In the genomic region with DNA sequence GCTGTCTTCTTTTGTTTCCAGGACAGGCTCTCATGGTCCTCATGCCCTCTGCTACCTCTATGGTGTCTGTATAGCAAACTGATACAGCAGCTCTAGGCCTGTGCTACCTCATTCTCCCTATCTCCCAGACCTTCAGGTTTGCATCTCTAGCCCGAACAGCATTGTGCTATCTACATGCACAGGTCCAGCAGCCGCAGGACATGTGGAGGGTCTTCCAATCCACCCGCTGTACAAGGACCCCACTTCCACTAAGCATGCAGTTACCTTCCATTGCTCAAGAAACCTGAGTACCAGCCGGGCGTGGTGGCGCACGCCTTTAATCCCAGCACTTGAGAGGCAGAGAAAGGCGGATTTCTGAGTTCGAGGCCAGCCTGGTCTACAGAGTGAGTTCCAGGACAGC, we compare ENCODE assay signal across 22 mouse cellular contexts. TPM values are rescaled to one million over a fixed set of nuclear protein-coding genes. Genes with fewer than 3 reads are reported as not detected.
DNase-seq lines count a peak whose midpoint lies in the region; ATAC-seq and TF ChIP-seq lines count a peak whose summit lies in the region.
"Had no signal": no experiment of that assay in that cellular context is flagged by ENCODE, and none has a peak within 500 bp of the region (broad histone marks: within the 10 kb centered on the region; RNA-seq: fewer than 3 reads in every experiment).

No protein-coding gene starts in this region.

- intact Hi-C loops in heart, adult 2 months (cut with DNase I), result no loop called here

- no peaks in the 10 kb centered on the region for H3K36me3 ChIP-seq in heart, adult 2 months (ENCODE audit: control insufficient read depth, insufficient read depth, low read length)
- H3K36me3 ChIP-seq in liver, embryonic 13.5 days, result peaks cover 39% of the 10 kb centered on the region
- H3K36me3 ChIP-seq in liver, embryonic 11.5 days (ENCODE audit: control insufficient read depth, insufficient read depth, low read length), result peaks cover 30% of the 10 kb centered on the region
- peaks cover 15% of the 10 kb centered on the region for H3K36me3 ChIP-seq in stomach, postnatal 0 days (ENCODE audit: control insufficient read depth, insufficient read depth, low read length)

- H3K4me2 ChIP-seq in liver, embryonic 13.5 days, result no peak overlapping the region
- H3K4me2 ChIP-seq in liver, embryonic 11.5 days, result no peak overlapping the region
- H3K4me2 ChIP-seq in stomach, postnatal 0 days (replicated peaks; ENCODE audit: low read depth), result no peak overlapping the region
- H3K4me2 ChIP-seq: forebrain, embryonic 13.5 days; heart, embryonic 11.5 days; hindbrain, embryonic 12.5 days; hindbrain, embryonic 15.5 days had no signal

- no peak for TF ChIP-seq CTCF in heart, adult 2 months (IDR thresholded peaks at IDR 0.05)
- no peak for TF ChIP-seq CTCF in stomach, postnatal 0 days (IDR thresholded peaks at IDR 0.05; ENCODE audit: low read depth)

- no peak for ATAC-seq in liver, embryonic 13.5 days (ENCODE audit: low read depth)
- no peak for ATAC-seq in liver, embryonic 11.5 days (replicated peaks; ENCODE audit: low FRiP score)
- ATAC-seq in stomach, postnatal 0 days (ENCODE audit: low FRiP score, low TSS enrichment), result no peak
- ATAC-seq: activated CD4-positive, CD25-positive, alpha-beta regulatory T cell, adult 4 months; forebrain, embryonic 13.5 days; forebrain, embryonic 16.5 days; intestine, postnatal 0 days had no signal

- TF ChIP-seq EP300 in heart, adult 2 months (IDR thresholded peaks at IDR 0.05; ENCODE audit: insufficient read depth, low read depth, low read length), result no peak
- TF ChIP-seq EP300 in stomach, postnatal 0 days (optimal IDR thresholded peaks at IDR 0.05), result no peak

- peaks cover 3% of the 10 kb centered on the region for H3K4me1 ChIP-seq in heart, adult 2 months (ENCODE audit: control insufficient read depth, insufficient read depth, low read length)
- peaks cover 72% of the 10 kb centered on the region for H3K4me1 ChIP-seq in liver, embryonic 13.5 days (replicated peaks)
- H3K4me1 ChIP-seq in liver, embryonic 11.5 days (replicated peaks; ENCODE audit: control insufficient read depth, insufficient read depth, low read length), result peaks cover 23% of the 10 kb centered on the region
- no peaks in the 10 kb centered on the region for H3K4me1 ChIP-seq in stomach, postnatal 0 days (replicated peaks; ENCODE audit: control insufficient read depth, insufficient read depth)

- WGBS in heart, adult 2 months, result 90% methylated on average over 9 of the region's 9 CpGs
- 78% methylated on average over 9 of the region's 9 CpGs for WGBS in liver, embryonic 13.5 days (ENCODE audit: insufficient replicate concordance)
- 86% methylated on average over 9 of the region's 9 CpGs for WGBS in liver, embryonic 11.5 days
- 93% methylated on average over 9 of the region's 9 CpGs for WGBS in stomach, postnatal 0 days

- DNase-seq in cerebellum, adult 11-12 months, result peak; percentile 27
- no peak for DNase-seq in cerebellum, postnatal 36 days
- DNase-seq in heart, adult 11 months, result peak; percentile 89
- DNase-seq in heart, adult 2 months, result no peak
- no peak for DNase-seq in liver, embryonic 13.5 days
- DNase-seq in liver, embryonic 11.5 days (ENCODE audit: low spot score), result no peak
- no peak for DNase-seq in stomach, postnatal 0 days (ENCODE audit: low spot score)
- DNase-seq: adrenal gland, postnatal 25 days; B cell, adult 2 months had no signal

- no peaks in the 10 kb centered on the region for H3K27me3 ChIP-seq in heart, adult 2 months (ENCODE audit: control insufficient read depth, insufficient read depth, low read length)
- H3K27me3 ChIP-seq in liver, embryonic 13.5 days, result no peaks in the 10 kb centered on the region
- H3K27me3 ChIP-seq in liver, embryonic 11.5 days (replicated peaks; ENCODE audit: control insufficient read depth, insufficient read depth, low read length), result no peaks in the 10 kb centered on the region
- no peaks in the 10 kb centered on the region for H3K27me3 ChIP-seq in stomach, postnatal 0 days (ENCODE audit: control insufficient read depth, insufficient read depth, low read length)
- H3K27me3 ChIP-seq: forebrain, embryonic 13.5 days; hindbrain, embryonic 12.5 days; hindbrain, embryonic 15.5 days had no signal

- no peaks in the 10 kb centered on the region for H3K9me3 ChIP-seq in liver, embryonic 13.5 days (replicated peaks)
- no peaks in the 10 kb centered on the region for H3K9me3 ChIP-seq in liver, embryonic 11.5 days (ENCODE audit: control insufficient read depth, low read length)
- no peaks in the 10 kb centered on the region for H3K9me3 ChIP-seq in stomach, postnatal 0 days (ENCODE audit: control insufficient read depth, low read length)
- H3K9me3 ChIP-seq: forebrain, embryonic 10.5 days; forebrain, embryonic 13.5 days; hindbrain, embryonic 12.5 days; hindbrain, embryonic 15.5 days had no signal

- no peak overlapping the region for H3K27ac ChIP-seq in heart, adult 2 months
- peak overlapping the region; percentile 39; the same call in 1 of the 2 replicates for H3K27ac ChIP-seq in liver, embryonic 13.5 days
- no peak overlapping the region for H3K27ac ChIP-seq in liver, embryonic 11.5 days (ENCODE audit: low read depth, low read length)
- H3K27ac ChIP-seq in stomach, postnatal 0 days (replicated peaks), result 0 out of 2 replicates have a peak overlapping the region, but pooled peaks have one; percentile 18
- H3K27ac ChIP-seq: forebrain, embryonic 10.5 days; forebrain, embryonic 13.5 days; hindbrain, embryonic 12.5 days; hindbrain, embryonic 15.5 days had no signal

- H3K79me2 ChIP-seq in heart, adult 2 months (replicated peaks; ENCODE audit: control insufficient read depth, insufficient read depth, low read length), result no peaks in the 10 kb centered on the region

- no peak overlapping the region for H3K9ac ChIP-seq in heart, adult 2 months (ENCODE audit: low read depth, low read length)
- H3K9ac ChIP-seq in liver, embryonic 13.5 days, result no peak overlapping the region
- no peak overlapping the region for H3K9ac ChIP-seq in liver, embryonic 11.5 days (ENCODE audit: low read depth, low read length)
- H3K9ac ChIP-seq in stomach, postnatal 0 days (ENCODE audit: low read length), result no peak overlapping the region
- H3K9ac ChIP-seq: forebrain, embryonic 13.5 days; hindbrain, embryonic 12.5 days; hindbrain, embryonic 15.5 days had no signal

- no peak overlapping the region for H3K4me3 ChIP-seq in heart, adult 2 months
- H3K4me3 ChIP-seq in liver, embryonic 13.5 days (replicated peaks), result no peak overlapping the region
- no peak overlapping the region for H3K4me3 ChIP-seq in liver, embryonic 11.5 days (ENCODE audit: low read depth, low read length)
- no peak overlapping the region for H3K4me3 ChIP-seq in stomach, postnatal 0 days (ENCODE audit: low read depth, low read length)
- H3K4me3 ChIP-seq: forebrain, embryonic 10.5 days; forebrain, embryonic 13.5 days; hindbrain, embryonic 12.5 days; hindbrain, embryonic 15.5 days had no signal

- no peak for TF ChIP-seq POLR2A in heart, adult 2 months (IDR thresholded peaks at IDR 0.05; ENCODE audit: insufficient read depth, low read depth, low read length)

RNA-seq across cellular contexts. Expression of a gene that starts 4.6 kb away (rescaled TPM):
- 100 to 1,000 TPM; 651 to 766 TPM for total RNA-seq in heart, adult 2 months (2021)
- 411 and 490 TPM in 2 replicates for polyA plus RNA-seq in heart, adult 2 months (2012; rRNA removed)
- polyA plus RNA-seq in liver, embryonic 13.5 days (2015; fragmentation: Nextera tagmentation; extraction: Ambion mirVana), result 97.7 and 101 TPM in 2 replicates
- 106 and 117 TPM in 2 replicates for polyA plus RNA-seq in liver, embryonic 11.5 days (2014; fragmentation: Nextera tagmentation; extraction: Ambion mirVana)
- 537 and 559 TPM in 2 replicates for polyA plus RNA-seq in stomach, postnatal 0 days (2015; fragmentation: Nextera tagmentation; extraction: Ambion mirVana)

RNA-seq across cellular contexts. Expression of a gene that starts 5.0 kb away (rescaled TPM):
- total RNA-seq in heart, adult 2 months (2021), result 10 to 100 TPM; 32.0 to 38.5 TPM
- 67.9 and 71.5 TPM in 2 replicates for polyA plus RNA-seq in heart, adult 2 months (2012; rRNA removed)
- 103 and 106 TPM in 2 replicates for polyA plus RNA-seq in liver, embryonic 13.5 days (2015; fragmentation: Nextera tagmentation; extraction: Ambion mirVana)
- polyA plus RNA-seq in liver, embryonic 11.5 days (2014; fragmentation: Nextera tagmentation; extraction: Ambion mirVana), result 167 and 169 TPM in 2 replicates
- polyA plus RNA-seq in stomach, postnatal 0 days (2015; fragmentation: Nextera tagmentation; extraction: Ambion mirVana), result 75.8 and 85.9 TPM in 2 replicates

RNA-seq across cellular contexts. Expression of a gene that starts 7.1 kb away (rescaled TPM):
- 100 to 1,000 TPM; 156 to 180 TPM for total RNA-seq in heart, adult 2 months (2021)
- polyA plus RNA-seq in heart, adult 2 months (2012; rRNA removed), result 135 and 152 TPM in 2 replicates
- 4.4 and 4.8 TPM in 2 replicates for polyA plus RNA-seq in liver, embryonic 13.5 days (2015; fragmentation: Nextera tagmentation; extraction: Ambion mirVana)
- polyA plus RNA-seq in liver, embryonic 11.5 days (2014; fragmentation: Nextera tagmentation; extraction: Ambion mirVana), result 4.1 and 5.9 TPM in 2 replicates
- polyA plus RNA-seq in stomach, postnatal 0 days (2015; fragmentation: Nextera tagmentation; extraction: Ambion mirVana), result 20.4 and 20.8 TPM in 2 replicates

RNA-seq across cellular contexts. Expression of a gene that starts 10.6 kb away (rescaled TPM):
- total RNA-seq in heart, adult 2 months (2021), result not detected
- 0.23 and 0.64 TPM in 2 replicates for polyA plus RNA-seq in heart, adult 2 months (2012; rRNA removed)
- polyA plus RNA-seq in liver, embryonic 13.5 days (2015; fragmentation: Nextera tagmentation; extraction: Ambion mirVana), result 0.51 and 0.73 TPM in 2 replicates
- polyA plus RNA-seq in liver, embryonic 11.5 days (2014; fragmentation: Nextera tagmentation; extraction: Ambion mirVana), result 0.49 and 0.91 TPM in 2 replicates
- 3.7 and 4.5 TPM in 2 replicates for polyA plus RNA-seq in stomach, postnatal 0 days (2015; fragmentation: Nextera tagmentation; extraction: Ambion mirVana)
- total RNA-seq: adrenal gland, postnatal 25 days; gastrocnemius, adult 18-20 months; gastrocnemius, postnatal 14 days; heart, adult 8-10 months; heart, postnatal 25 days; hematopoietic stem cell, adult 5-6 weeks had no signal
- polyA plus RNA-seq: activated CD4-positive, CD25-positive, alpha-beta regulatory T cell, adult 4 months; forebrain, embryonic 13.5 days; hindbrain, embryonic 12.5 days had no signal

RNA-seq across cellular contexts. Expression of a gene that starts 19.8 kb away (rescaled TPM):
- total RNA-seq in heart, adult 2 months (2021), result not detected
- polyA plus RNA-seq in heart, adult 2 months (2012; rRNA removed), result 0.21 TPM in 1 of 2 replicates, not detected in the other
- polyA plus RNA-seq in liver, embryonic 13.5 days (2015; fragmentation: Nextera tagmentation; extraction: Ambion mirVana), result 0.06 TPM in 1 of 2 replicates, not detected in the other
- 0.18 and 0.38 TPM in 2 replicates for polyA plus RNA-seq in liver, embryonic 11.5 days (2014; fragmentation: Nextera tagmentation; extraction: Ambion mirVana)
- polyA plus RNA-seq in stomach, postnatal 0 days (2015; fragmentation: Nextera tagmentation; extraction: Ambion mirVana), result 0.75 and 0.98 TPM in 2 replicates
- total RNA-seq: gastrocnemius, adult 18-20 months; gastrocnemius, postnatal 14 days; heart, adult 8-10 months; hematopoietic stem cell, adult 5-6 weeks had no signal
- polyA plus RNA-seq: activated CD4-positive, CD25-positive, alpha-beta regulatory T cell, adult 4 months; forebrain, embryonic 13.5 days had no signal

Comparison
In these comparisons a context has a peak if more than half of its experiments do, and no peak if none do; other contexts are left out.
1. DNase-seq: peak in cerebellum, adult 11-12 months (single experiment) and heart, adult 11 months (single experiment); none in cerebellum, postnatal 36 days (0 of 2), heart, adult 2 months (0 of 2), liver, embryonic 13.5 days (single experiment), liver, embryonic 11.5 days (single experiment) and stomach, postnatal 0 days (single experiment).
2. H3K27ac ChIP-seq: peak in liver, embryonic 13.5 days (single experiment) and stomach, postnatal 0 days (single experiment); none in heart, adult 2 months (single experiment) and liver, embryonic 11.5 days (single experiment).